Mouse (Mus musculus) MEL (cell line): ENCODE measurements around the gene Mrps35. TPM values are rescaled to one million over a fixed set of nuclear protein-coding genes. Genes with fewer than 3 reads are reported as not detected.

Experiments used
- DNase-seq: peaks from one replicate; pipeline ENCODE4 v3.0.0; 2011; ENCODE audit warnings: low read depth, low spot score
- H3K27ac ChIP-seq: 2 replicates; pipeline ENCODE4 v1.5.1; 2012; ENCODE audit warnings: low read depth, mild to moderate bottlenecking, control low read depth, low read length, moderate library complexity; ENCODE audit not compliant: control insufficient read depth
- H3K27me3 ChIP-seq, 2 experiments: fragments of 150-350 bp in 1 of 2; sonication (generic) in 1 of 2; 2 replicates each; pipeline ENCODE4 v1.6.1; 2012; ENCODE audit warnings: low read length in 2 of 2, mild to moderate bottlenecking in 2 of 2, improper control_type of control experiment in 1 of 2, moderate library complexity in 1 of 2; ENCODE audit not compliant: insufficient read depth in 2 of 2, control insufficient read depth in 1 of 2
- H3K36me3 ChIP-seq, 2 experiments: 2 replicates each; pipeline ENCODE4 v1.6.1; 2012 to 2014; ENCODE audit warnings: low read length in 2 of 2, improper control_type of control experiment in 1 of 2, inconsistent platforms in 1 of 2, mild to moderate bottlenecking in 1 of 2; ENCODE audit not compliant: insufficient read depth in 2 of 2, control insufficient read depth in 1 of 2
- H3K4me1 ChIP-seq, 2 experiments: fragments of 150-350 bp in 1 of 2; sonication (generic) in 1 of 2; 2 replicates each; pipeline ENCODE4 v1.6.1; 2012; ENCODE audit warnings: low read length in 2 of 2, improper control_type of control experiment in 1 of 2, mild to moderate bottlenecking in 1 of 2; ENCODE audit not compliant: insufficient read depth in 2 of 2, control insufficient read depth in 1 of 2
- H3K4me3 ChIP-seq, 2 experiments: fragments of 150-350 bp in 1 of 2; sonication (generic) in 1 of 2; 2 replicates each; pipeline ENCODE4 v1.5.1; 2012; ENCODE audit warnings: low read depth in 2 of 2, low read length in 2 of 2, mild to moderate bottlenecking in 2 of 2, moderate library complexity in 2 of 2, control low read depth in 1 of 2, improper control_type of control experiment in 1 of 2; ENCODE audit not compliant: control insufficient read depth in 1 of 2, insufficient read depth in 1 of 2
- H3K79me2 ChIP-seq: 2 replicates; pipeline ENCODE4 v1.6.1; 2012; ENCODE audit warnings: mild to moderate bottlenecking, low read length, moderate library complexity; ENCODE audit not compliant: control insufficient read depth, poor library complexity, insufficient read depth
- H3K9ac ChIP-seq: 2 replicates; pipeline ENCODE4 v1.6.1; 2012; ENCODE audit warnings: low read depth, mild to moderate bottlenecking, control low read depth, low read length, moderate library complexity; ENCODE audit not compliant: control insufficient read depth, poor library complexity, severe bottlenecking
- H3K9me3 ChIP-seq: fragments of 150-350 bp; sonication (generic); replicated peaks from 2 replicates; pipeline ENCODE4 v1.6.1; 2012; ENCODE audit warnings: mild to moderate bottlenecking, low read length, improper control_type of control experiment, moderate library complexity; ENCODE audit not compliant: insufficient read depth
- BHLHE40 ChIP-seq: IDR thresholded peaks from 2 replicates; pipeline ENCODE4 v1.6.1; 2012; ENCODE audit warnings: low read depth, mild to moderate bottlenecking, inconsistent platforms, low read length, improper control_type of control experiment, borderline replicate concordance
- CHD2 ChIP-seq: IDR thresholded peaks from 2 replicates; pipeline ENCODE4 v1.6.1; 2011; ENCODE audit warnings: low read length, improper control_type of control experiment
- CTCF ChIP-seq, 3 experiments: IDR thresholded peaks in 2 of 3; conservative IDR thresholded peaks in 1 of 3; 2 replicates each; pipeline ENCODE4 v1.5.1; 2011 to 2012; ENCODE audit warnings: low read length in 3 of 3, low read depth in 2 of 3, mild to moderate bottlenecking in 2 of 3, improper control_type of control experiment in 1 of 3, inconsistent platforms in 1 of 3, mixed read lengths in 1 of 3, moderate library complexity in 1 of 3; ENCODE audit not compliant: control insufficient read depth in 1 of 3, insufficient read depth in 1 of 3, poor library complexity in 1 of 3, severe bottlenecking in 1 of 3
- E2F4 ChIP-seq: IDR thresholded peaks from 2 replicates; pipeline ENCODE4 v1.6.1; 2011; ENCODE audit warnings: low read depth, low read length, improper control_type of control experiment, borderline replicate concordance
- GABPA ChIP-seq: IDR thresholded peaks from 2 replicates; pipeline ENCODE4 v1.6.1; 2012; ENCODE audit warnings: low read depth, mild to moderate bottlenecking, inconsistent platforms, low read length, improper control_type of control experiment, moderate library complexity
- GATA1 ChIP-seq: IDR thresholded peaks from 2 replicates; pipeline ENCODE4 v1.6.1; 2011; ENCODE audit warnings: low read depth, low read length, improper control_type of control experiment
- JUND ChIP-seq: IDR thresholded peaks from 2 replicates; pipeline ENCODE4 v1.6.1; 2011; ENCODE audit warnings: low read depth, mild to moderate bottlenecking, improper control_type of control experiment, low read length
- MEF2A ChIP-seq: IDR thresholded peaks from 2 replicates; pipeline ENCODE4 v1.6.1; 2014; ENCODE audit warnings: low read depth, mild to moderate bottlenecking, inconsistent platforms, low read length, improper control_type of control experiment; ENCODE audit not compliant: poor library complexity, insufficient replicate concordance, severe bottlenecking; ENCODE audit errors: extremely low read depth
- MXI1 ChIP-seq: IDR thresholded peaks from 2 replicates; pipeline ENCODE4 v1.6.1; 2011; ENCODE audit warnings: mild to moderate bottlenecking, low read depth, low read length, improper control_type of control experiment
- MYC ChIP-seq: IDR thresholded peaks from 2 replicates; pipeline ENCODE4 v1.6.1; 2011; ENCODE audit warnings: low read depth, mild to moderate bottlenecking, low read length, improper control_type of control experiment, moderate library complexity
- NELFE ChIP-seq: IDR thresholded peaks from 2 replicates; pipeline ENCODE4 v1.6.1; 2011; ENCODE audit warnings: low read depth, low read length, improper control_type of control experiment
- NRF1 ChIP-seq: IDR thresholded peaks from 2 replicates; pipeline ENCODE4 v1.6.1; 2014; ENCODE audit warnings: low read depth, mild to moderate bottlenecking, inconsistent platforms, low read length, improper control_type of control experiment, moderate library complexity; ENCODE audit not compliant: poor library complexity, insufficient read depth, severe bottlenecking
- RCOR1 ChIP-seq: IDR thresholded peaks from 2 replicates; pipeline ENCODE4 v1.6.1; 2012; ENCODE audit warnings: low read depth, mild to moderate bottlenecking, inconsistent platforms, low read length, improper control_type of control experiment
- SIN3A ChIP-seq: IDR thresholded peaks from 2 replicates; pipeline ENCODE4 v1.6.1; 2012; ENCODE audit warnings: low read length, improper control_type of control experiment, inconsistent platforms
- UBTF ChIP-seq: IDR thresholded peaks from 2 replicates; pipeline ENCODE4 v1.6.1; 2012; ENCODE audit warnings: low read depth, mild to moderate bottlenecking, inconsistent platforms, low read length, improper control_type of control experiment, moderate library complexity, borderline replicate concordance; ENCODE audit not compliant: insufficient read depth
- USF2 ChIP-seq, 2 experiments: IDR thresholded peaks; 2 replicates each; pipeline ENCODE4 v1.6.1; 2011 to 2012; ENCODE audit warnings: improper control_type of control experiment in 2 of 2, low read length in 2 of 2, borderline replicate concordance in 1 of 2, inconsistent platforms in 1 of 2, low read depth in 1 of 2, mild to moderate bottlenecking in 1 of 2; ENCODE audit not compliant: insufficient read depth in 1 of 2
- ZC3H11A ChIP-seq: IDR thresholded peaks from 2 replicates; pipeline ENCODE4 v1.6.1; 2012; ENCODE audit warnings: low read depth, mild to moderate bottlenecking, inconsistent platforms, low read length, improper control_type of control experiment
- ZMIZ1 ChIP-seq: IDR thresholded peaks from 2 replicates; pipeline ENCODE4 v1.6.1; 2012; ENCODE audit warnings: low read depth, mild to moderate bottlenecking, inconsistent platforms, low read length, improper control_type of control experiment, moderate library complexity
- polyA plus RNA-seq, 2 experiments: library from polyadenylated mRNA; stranded (reverse) in 1 of 2; unstranded in 1 of 2; fragments of >175 nt in 1 of 2; fragments of >200 nt in 1 of 2; gene quantifications; 2 replicates each; pipeline versions ENCODE4 v1.2.1 to v1.2.4; 2012; ENCODE audit warnings: low replicate concordance in 2 of 2, low read depth in 1 of 2; ENCODE audit not compliant: insufficient read length in 2 of 2, insufficient read depth in 1 of 2, missing spikeins in 1 of 2
- total RNA-seq: library from RNA; depleted of rRNA; stranded (reverse); fragments of 300-350 nt; gene quantifications from 2 replicates; pipeline ENCODE4 v1.2.3, GENCODE M21; 2012

Gene Mrps35
- total and polyA plus RNA-seq, 3 experiments: 99.0 to 148 TPM; not detected in 1

- Histone ChIP-seq H3K27me3 (no peaks in the 10 kb centered on the region), H3K4me3 (no peak overlapping the region), H3K36me3 (no peaks in the 10 kb centered on the region), H3K9ac (no peak overlapping the region), H3K9me3 (no peaks in the 10 kb centered on the region), H3K27ac (no peak overlapping the region), H3K4me1 (no peaks in the 10 kb centered on the region), H3K79me2 (no peaks in the 10 kb centered on the region)
- no peak for DNase-seq
- TF ChIP-seq RCOR1: no peak
- TF ChIP-seq GABPA: no peak
- no peak for TF ChIP-seq UBTF
- no peak for TF ChIP-seq NRF1
- TF ChIP-seq SIN3A: no peak
- no peak for TF ChIP-seq CTCF (IDR thresholded peaks at IDR 0.05 in 2 of 3, conservative IDR thresholded peaks at IDR 0.05 in 1 of 3; ENCODE audit: control insufficient read depth in 1 of 3, insufficient read depth in 1 of 3, low read depth in 2 of 3, low read length in 3 of 3, poor library complexity in 1 of 3, severe bottlenecking in 1 of 3)
- TF ChIP-seq NELFE: no peak
- no peak for TF ChIP-seq ZC3H11A
- TF ChIP-seq ZMIZ1: no peak
- no peak for TF ChIP-seq JUND
- TF ChIP-seq BHLHE40: no peak
- TF ChIP-seq CHD2: no peak
- no peak for TF ChIP-seq MXI1
- no peak for TF ChIP-seq GATA1
- TF ChIP-seq USF2 (IDR thresholded peaks at IDR 0.05; ENCODE audit: borderline replicate concordance in 1 of 2, insufficient read depth in 1 of 2, low read depth in 1 of 2, low read length in 2 of 2): no peak
- no peak for TF ChIP-seq MEF2A
Measured at GRCm38 (mm10) chr6:146999302-146999701, 43.3 kb upstream of the Mrps35 start.

GRCm38 (mm10) chr6:146999755-147000154, 42.8 kb upstream of the Mrps35 start:
- no peaks in the 10 kb centered on the region for H3K79me2 ChIP-seq
- no peak overlapping the region for H3K27ac ChIP-seq
- no peaks in the 10 kb centered on the region for H3K4me1 ChIP-seq
- no peak overlapping the region for H3K4me3 ChIP-seq
- DNase-seq: no peak
- no peaks in the 10 kb centered on the region for H3K36me3 ChIP-seq
- H3K9me3 ChIP-seq: no peaks in the 10 kb centered on the region
- no peaks in the 10 kb centered on the region for H3K27me3 ChIP-seq
- H3K9ac ChIP-seq: no peak overlapping the region
- no peak for TF ChIP-seq MYC
- no peak for TF ChIP-seq E2F4
- TF ChIP-seq, all 39 proteins: peak for 0
